Mouse (Mus musculus) midbrain, embryonic 10.5 days (tissue): ENCODE measurements around the gene Tmem87b. TPM values are rescaled to one million over a fixed set of nuclear protein-coding genes. Genes with fewer than 3 reads are reported as not detected.
A peak's percentile ranks its signal among the peaks of the same experiment; 100 is the strongest.

ENCODE experiments used
- DNase-seq: peaks from one replicate; pipeline ENCODE4 v3.0.0-alpha.2; 2017; ENCODE audit warnings: low spot score
- H3K27ac ChIP-seq: fragments of 300-500 bp; sonication (generic); replicated peaks from 2 replicates; pipeline ENCODE4 v1.5.1; 2016; ENCODE audit warnings: mild to moderate bottlenecking
- H3K27me3 ChIP-seq: fragments of 300-500 bp; sonication (generic); 2 replicates; pipeline ENCODE4 v1.6.1; 2016; ENCODE audit warnings: low read depth, mild to moderate bottlenecking; ENCODE audit not compliant: poor library complexity, severe bottlenecking
- H3K36me3 ChIP-seq: fragments of 300-500 bp; sonication (generic); 2 replicates; pipeline ENCODE4 v1.6.1; 2016; ENCODE audit warnings: mild to moderate bottlenecking, moderate library complexity
- H3K4me1 ChIP-seq: fragments of 300-500 bp; sonication (generic); 2 replicates; pipeline ENCODE4 v1.6.1; 2016
- H3K4me3 ChIP-seq: fragments of 300-500 bp; sonication (generic); 2 replicates; pipeline ENCODE4 v1.5.1; 2016; ENCODE audit warnings: mild to moderate bottlenecking, moderate library complexity
- H3K9me3 ChIP-seq: fragments of 300-500 bp; sonication (generic); replicated peaks from 2 replicates; pipeline ENCODE4 v1.6.1; 2016; ENCODE audit warnings: mild to moderate bottlenecking
- WGBS: fragments of 180-500 bp; shearing (Covaris S2); methylation state at CpG from one replicate; pipeline ENCODE4 v1.1.7; 2016; 5-methylcytosine and 5-hydroxymethylcytosine counted together
- polyA plus RNA-seq: library from polyadenylated mRNA; unstranded; fragments of >200 nt; fragmentation: Nextera tagmentation; extraction: Ambion mirVana; gene quantifications from 2 replicates; pipeline ENCODE4 v1.2.1, GENCODE M21; 2016

Tmem87b gene
- polyA plus RNA-seq, 1 experiment from 2014 or later = 21.7 TPM

DNA sequence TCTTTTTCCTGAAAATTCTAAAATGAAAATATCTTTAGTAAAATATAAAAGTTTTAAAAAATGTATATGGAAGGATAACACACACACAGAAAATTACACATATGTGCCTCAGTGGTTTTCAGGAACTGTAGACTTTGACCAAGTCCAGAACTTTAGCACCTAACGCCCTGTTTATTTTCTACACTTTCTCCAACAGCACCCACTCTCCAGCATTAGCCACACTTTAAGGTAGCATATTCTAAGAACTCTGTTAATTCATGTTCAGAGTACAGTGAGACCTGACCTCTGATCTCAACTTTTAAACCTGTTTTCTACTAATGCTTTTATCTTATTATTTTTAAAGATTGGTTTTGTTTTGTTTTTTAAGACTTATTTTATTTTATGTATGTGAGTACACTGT is 9.9 kb downstream of the Tmem87b start:
- 95% methylated on average over 1 of the region's 1 CpGs for WGBS
- no peaks in the 10 kb centered on the region for H3K27me3 ChIP-seq
- H3K4me1 ChIP-seq = no peaks in the 10 kb centered on the region
- no peaks in the 10 kb centered on the region for H3K9me3 ChIP-seq
- H3K4me3 ChIP-seq = no peak overlapping the region
- peaks cover 82% of the 10 kb centered on the region for H3K36me3 ChIP-seq
- H3K27ac ChIP-seq = no peak overlapping the region
- no peak for DNase-seq

DNA sequence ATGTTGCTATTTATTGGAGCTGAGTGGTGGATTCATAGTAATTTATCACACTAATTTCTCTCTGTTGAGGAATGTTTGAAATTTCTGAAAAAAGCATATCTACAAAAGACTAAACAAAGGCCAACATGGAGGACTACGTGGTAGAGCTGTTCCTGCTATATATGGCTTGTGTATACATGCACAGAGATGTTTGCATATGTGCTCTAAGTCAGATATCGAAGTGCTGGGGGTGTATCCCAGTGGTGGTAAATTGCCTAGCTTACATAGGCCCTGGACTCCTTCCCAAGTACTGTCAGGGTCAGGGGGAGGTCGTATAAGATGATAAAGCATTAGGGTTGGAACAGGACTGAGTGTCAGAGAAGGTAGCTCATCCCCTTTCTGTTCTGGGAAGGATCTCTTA is 14.7 kb downstream of the Tmem87b start:
- no peak for DNase-seq
- peaks cover 95% of the 10 kb centered on the region for H3K36me3 ChIP-seq
- 89% methylated on average over 3 of the region's 3 CpGs for WGBS

DNA sequence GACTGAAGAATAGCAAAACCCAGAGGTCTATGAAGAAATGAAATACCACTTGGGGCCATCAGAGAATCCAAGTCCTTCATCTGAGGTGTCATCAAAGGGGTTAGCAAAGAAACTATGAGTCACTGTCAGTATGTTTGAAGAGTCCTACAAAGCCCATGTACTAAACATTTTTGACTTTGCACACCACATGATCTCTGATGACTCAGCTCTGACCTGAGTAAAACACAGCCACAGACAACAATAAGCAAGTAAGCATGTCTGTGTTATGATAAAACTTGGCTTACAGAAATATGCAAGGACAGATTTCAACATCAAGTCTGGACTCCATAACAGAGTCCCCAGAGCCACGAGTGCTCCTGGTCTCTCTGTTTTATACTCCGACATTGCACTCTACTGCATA is 15.1 kb downstream of the Tmem87b start:
- Histone ChIP-seq H3K27ac (no peak overlapping the region), H3K27me3 (no peaks in the 10 kb centered on the region), H3K9me3 (no peaks in the 10 kb centered on the region), H3K4me1 (no peaks in the 10 kb centered on the region), H3K4me3 (no peak overlapping the region), H3K36me3 (peaks cover 95% of the 10 kb centered on the region)
- DNase-seq = no peak
- WGBS = 95% methylated on average over 2 of the region's 2 CpGs

More for the DNA sequence above, 14.7 kb downstream of the Tmem87b start:
- Histone ChIP-seq H3K27me3 (no peaks in the 10 kb centered on the region), H3K9me3 (no peaks in the 10 kb centered on the region), H3K4me3 (no peak overlapping the region), H3K4me1 (no peaks in the 10 kb centered on the region), H3K27ac (no peak overlapping the region)

DNA sequence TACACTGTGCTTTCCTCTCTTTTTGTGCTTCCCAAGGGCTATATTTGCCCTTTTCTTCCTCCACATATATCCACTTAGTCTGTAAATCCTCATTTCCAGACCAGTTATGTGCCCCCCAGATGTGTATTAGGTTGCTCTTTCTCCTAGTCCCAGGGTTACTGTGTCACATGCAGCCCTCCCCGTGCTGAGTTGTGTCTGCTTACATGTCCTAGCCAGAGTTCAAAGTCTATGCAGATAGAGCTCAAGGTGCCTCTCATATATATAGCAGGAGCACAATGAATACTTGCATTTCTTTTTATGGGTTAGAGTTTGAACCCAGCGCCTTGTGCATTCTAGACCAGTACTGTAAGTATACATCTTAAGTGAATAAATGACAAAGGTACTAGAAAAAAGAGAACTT is 15.5 kb downstream of the Tmem87b start:
- no peak for DNase-seq
- WGBS = 97% methylated on average over 2 of the region's 2 CpGs
- Histone ChIP-seq H3K9me3 (no peaks in the 10 kb centered on the region), H3K4me3 (no peak overlapping the region), H3K36me3 (peaks cover 95% of the 10 kb centered on the region), H3K4me1 (no peaks in the 10 kb centered on the region), H3K27me3 (no peaks in the 10 kb centered on the region), H3K27ac (no peak overlapping the region)

DNA sequence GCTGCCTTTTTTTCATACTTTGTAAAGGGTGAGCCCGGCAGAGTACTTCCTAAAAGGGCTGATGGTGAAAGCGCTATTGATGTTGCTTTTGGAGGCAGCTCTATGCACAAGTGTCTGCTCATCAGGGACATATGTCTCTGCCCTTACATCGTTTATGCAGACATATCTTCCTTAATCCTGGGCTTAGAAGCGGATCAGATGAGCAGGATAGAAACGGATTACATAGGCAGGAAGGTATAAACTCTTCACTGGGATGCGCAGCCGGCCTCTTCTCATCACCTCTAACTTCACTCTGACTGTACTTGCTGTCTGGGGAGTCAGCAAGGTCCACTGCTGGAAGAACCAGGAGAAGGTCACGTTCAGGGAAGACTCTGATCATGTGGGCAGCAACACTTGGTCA is 19.6 kb downstream of the Tmem87b start:
- Histone ChIP-seq H3K4me1 (no peaks in the 10 kb centered on the region), H3K36me3 (peaks cover 91% of the 10 kb centered on the region), H3K9me3 (no peaks in the 10 kb centered on the region), H3K27me3 (no peaks in the 10 kb centered on the region), H3K27ac (no peak overlapping the region), H3K4me3 (no peak overlapping the region)
- WGBS = 94% methylated on average over 8 of the region's 8 CpGs
- DNase-seq = no peak

DNA sequence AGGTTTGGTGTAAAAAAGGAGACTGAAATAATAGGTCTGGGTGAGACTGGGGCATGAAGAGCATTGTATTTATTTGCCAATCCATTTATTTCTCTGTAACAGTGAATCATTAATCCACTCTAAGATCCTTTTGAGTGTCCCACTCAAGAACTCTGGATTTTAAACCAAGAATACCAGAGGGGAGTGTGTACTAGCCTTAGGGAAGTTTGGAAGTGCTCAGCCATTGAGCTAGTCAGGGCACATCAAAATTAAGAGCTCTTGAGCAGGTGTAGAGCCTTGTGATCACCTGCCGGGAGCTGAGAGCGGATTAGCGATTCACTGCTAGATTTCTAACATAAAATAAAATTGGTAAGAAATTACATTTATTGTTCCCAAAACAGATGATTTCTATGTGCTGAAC is 20.7 kb downstream of the Tmem87b start:
- H3K27me3 ChIP-seq = no peaks in the 10 kb centered on the region
- H3K4me3 ChIP-seq = no peak overlapping the region
- H3K4me1 ChIP-seq = no peaks in the 10 kb centered on the region
- peaks cover 91% of the 10 kb centered on the region for H3K36me3 ChIP-seq
- no peak overlapping the region for H3K27ac ChIP-seq
- 96% methylated on average over 3 of the region's 3 CpGs for WGBS
- DNase-seq = no peak
- no peaks in the 10 kb centered on the region for H3K9me3 ChIP-seq

DNA sequence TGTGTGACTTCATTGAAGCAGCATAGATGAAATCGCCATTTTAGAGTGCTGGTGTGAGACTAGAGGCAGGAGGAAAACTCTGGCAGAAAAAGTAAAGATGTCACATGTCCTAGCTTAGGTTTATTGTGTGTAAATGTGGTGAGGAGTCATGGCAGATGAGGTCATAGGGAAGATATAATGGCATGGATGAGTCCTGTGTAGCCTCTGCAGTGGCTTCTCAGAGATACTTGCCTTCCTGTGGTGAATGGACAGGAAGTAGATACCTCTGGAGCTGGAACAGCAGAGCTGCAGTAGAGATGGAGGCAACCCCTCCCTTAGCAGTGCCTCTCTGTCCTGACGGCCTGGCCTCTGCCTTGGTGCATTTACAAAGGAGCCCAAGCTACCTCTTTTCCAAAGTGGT is 21.6 kb downstream of the Tmem87b start:
- H3K4me1 ChIP-seq = no peaks in the 10 kb centered on the region
- H3K27ac ChIP-seq = no peak overlapping the region
- H3K4me3 ChIP-seq = no peak overlapping the region
- no peak for DNase-seq
- H3K9me3 ChIP-seq = no peaks in the 10 kb centered on the region
- H3K36me3 ChIP-seq = peaks cover 89% of the 10 kb centered on the region
- 84% methylated on average over 2 of the region's 2 CpGs for WGBS
- H3K27me3 ChIP-seq = no peaks in the 10 kb centered on the region

DNA sequence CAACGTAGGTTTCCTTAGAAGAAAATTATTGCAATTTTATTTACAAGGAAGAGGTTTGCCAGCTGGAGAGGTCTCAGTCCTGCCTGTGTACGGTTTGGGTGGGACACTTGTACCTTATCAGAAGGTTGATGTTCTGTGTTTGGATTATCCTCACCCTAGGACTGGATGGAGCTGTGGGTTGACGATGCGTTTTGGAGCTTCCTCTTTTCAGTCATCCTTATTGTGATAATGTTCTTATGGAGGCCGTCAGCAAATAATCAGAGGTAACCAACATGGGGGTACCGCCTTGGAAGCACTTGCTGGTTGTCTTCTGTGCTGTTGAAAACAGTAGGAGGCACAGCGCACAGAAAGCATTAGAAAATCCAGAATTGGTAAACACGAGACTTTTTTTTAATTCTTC is 24.5 kb downstream of the Tmem87b start:
- Histone ChIP-seq H3K4me3 (no peak overlapping the region), H3K27me3 (no peaks in the 10 kb centered on the region), H3K9me3 (no peaks in the 10 kb centered on the region), H3K27ac (no peak overlapping the region), H3K4me1 (no peaks in the 10 kb centered on the region), H3K36me3 (peaks cover 89% of the 10 kb centered on the region)
- 91% methylated on average over 8 of the region's 8 CpGs for WGBS
- DNase-seq = no peak

DNA sequence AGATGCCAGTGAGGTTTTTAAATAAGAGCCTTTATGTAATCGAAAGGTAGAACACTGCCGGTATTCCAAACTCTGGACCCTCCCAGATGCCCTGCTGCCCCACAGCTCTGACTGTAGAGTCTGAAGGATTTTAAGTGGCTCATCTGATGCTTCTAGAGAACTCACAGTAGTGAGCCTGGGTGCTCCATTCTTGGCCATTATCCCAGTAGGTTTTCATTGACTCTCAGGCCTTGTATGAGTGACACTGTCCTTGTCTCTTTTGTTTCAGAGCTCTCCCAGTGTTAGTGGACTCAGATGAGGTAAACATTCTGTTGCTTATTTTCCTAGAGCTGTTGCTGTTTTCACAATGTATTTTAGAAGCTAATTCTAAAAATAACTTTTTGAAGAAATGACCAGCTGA is 32.1 kb downstream of the Tmem87b start:
- H3K9me3 ChIP-seq = no peaks in the 10 kb centered on the region
- no peak overlapping the region for H3K4me3 ChIP-seq
- H3K4me1 ChIP-seq = no peaks in the 10 kb centered on the region
- no peak for DNase-seq
- H3K27ac ChIP-seq = no peak overlapping the region
- H3K27me3 ChIP-seq = no peaks in the 10 kb centered on the region
- H3K36me3 ChIP-seq = peaks cover 77% of the 10 kb centered on the region
- WGBS = 95% methylated on average over 2 of the region's 2 CpGs

DNA sequence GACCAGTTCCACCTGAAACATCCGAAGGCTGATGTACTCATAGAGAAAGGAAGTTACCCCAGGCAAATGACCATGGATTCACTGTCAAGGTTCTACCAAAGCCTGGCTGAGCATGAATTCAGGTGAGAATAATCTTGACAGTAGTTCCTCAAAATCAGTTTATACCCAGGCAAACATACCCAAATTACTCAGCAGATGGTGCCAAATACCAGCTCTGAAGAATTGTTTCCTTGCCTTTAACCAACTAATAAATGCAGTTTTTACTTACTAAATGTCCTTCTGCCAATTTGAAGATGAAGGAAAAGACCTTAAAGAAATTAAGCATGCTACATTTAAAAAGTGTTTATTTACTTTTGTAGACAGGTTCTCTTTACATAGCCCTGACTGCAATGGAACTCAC is 38.8 kb downstream of the Tmem87b start:
- Histone ChIP-seq H3K27me3 (no peaks in the 10 kb centered on the region), H3K36me3 (peaks cover 16% of the 10 kb centered on the region), H3K4me1 (no peaks in the 10 kb centered on the region), H3K9me3 (no peaks in the 10 kb centered on the region; the same call in 1 of the 2 replicates), H3K4me3 (no peak overlapping the region), H3K27ac (no peak overlapping the region)
- no peak for DNase-seq
- WGBS = 89% methylated on average over 1 of the region's 1 CpGs

DNA sequence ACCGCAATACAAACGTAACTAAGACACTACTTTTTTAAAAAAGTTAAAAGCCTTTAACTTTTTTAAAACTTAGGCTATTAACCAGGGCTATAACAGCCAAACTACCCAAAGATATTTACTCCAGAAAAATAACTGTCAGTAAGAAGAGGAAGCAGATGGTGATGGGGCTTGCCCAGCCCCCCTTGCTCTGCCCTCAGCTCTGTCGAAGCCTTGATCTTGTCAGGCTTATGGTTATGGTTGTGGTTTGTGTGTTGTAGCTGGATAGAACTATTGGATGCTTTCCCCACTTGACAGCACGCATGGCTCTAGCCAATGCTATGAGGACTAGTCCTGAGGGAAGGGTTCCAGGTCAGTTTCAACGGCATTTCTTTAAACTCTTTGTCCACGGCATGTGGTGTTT is 41.0 kb downstream of the Tmem87b start:
- Histone ChIP-seq H3K4me3 (no peak overlapping the region), H3K27me3 (peaks cover 18% of the 10 kb centered on the region), H3K4me1 (peaks cover 6% of the 10 kb centered on the region), H3K27ac (no peak overlapping the region), H3K9me3 (no peaks in the 10 kb centered on the region; the same call in 1 of the 2 replicates), H3K36me3 (no peaks in the 10 kb centered on the region)
- no peak for DNase-seq
- 89% methylated on average over 6 of the region's 6 CpGs for WGBS

DNA sequence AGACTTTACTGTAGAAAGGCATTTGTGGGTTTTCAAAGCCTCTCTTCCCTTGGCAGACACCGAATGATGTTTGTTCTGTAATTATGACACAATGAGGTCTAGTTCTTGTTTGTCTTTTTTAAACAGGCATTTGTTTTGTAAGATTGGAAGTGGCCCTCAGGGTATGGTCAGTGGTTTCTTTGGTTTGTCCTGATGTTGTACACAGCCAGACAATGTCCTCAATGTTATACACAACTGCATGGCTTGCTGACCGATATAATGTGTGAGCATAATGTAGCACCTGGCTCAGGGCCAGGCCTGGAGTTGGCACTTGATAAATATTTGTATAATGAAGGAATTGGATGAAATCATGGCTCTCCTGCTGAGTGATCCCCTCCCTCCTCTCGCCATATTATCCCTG is 41.9 kb downstream of the Tmem87b start:
- Histone ChIP-seq H3K27me3 (peaks cover 27% of the 10 kb centered on the region), H3K27ac (no peak overlapping the region), H3K4me1 (peaks cover 11% of the 10 kb centered on the region), H3K36me3 (no peaks in the 10 kb centered on the region), H3K9me3 (no peaks in the 10 kb centered on the region; the same call in 1 of the 2 replicates), H3K4me3 (no peak overlapping the region)
- 88% methylated on average over 3 of the region's 3 CpGs for WGBS
- DNase-seq = no peak

DNA sequence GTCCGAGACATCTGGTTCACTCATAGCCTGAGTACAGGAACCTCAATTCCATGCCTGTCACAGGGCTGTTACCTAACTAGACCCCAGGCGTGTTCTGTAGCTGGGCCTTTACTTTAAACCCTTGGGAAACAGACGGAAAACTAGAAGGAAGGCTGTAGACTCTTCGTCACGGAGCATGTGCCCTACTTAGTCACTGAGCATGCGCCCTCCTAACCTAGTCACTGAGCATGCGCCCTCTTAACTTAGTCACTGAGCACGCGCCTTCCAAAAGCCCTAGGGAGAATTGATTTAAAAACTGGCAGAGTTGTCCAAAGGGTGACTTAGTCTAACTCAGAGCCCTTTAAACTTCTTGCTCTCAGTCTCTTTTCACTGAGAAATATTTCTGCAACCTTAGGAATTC is 44.7 kb downstream of the Tmem87b start, which contains the start of gene Fbln7:
TSS of gene Fbln7 (plus strand) at position 346 of the 400 bp plus-strand sequence.
- peak within 1 kb of the TSS; percentile 78 for H3K27ac ChIP-seq
- no peaks in the 10 kb centered on the region; the same call in 1 of the 2 replicates for H3K9me3 ChIP-seq
- peak within 1 kb of the TSS; percentile 61 for H3K4me3 ChIP-seq
- WGBS = 91% methylated on average over 9 of the region's 9 CpGs
- H3K36me3 ChIP-seq = no peaks in the 10 kb centered on the region
- H3K27me3 ChIP-seq = peaks cover 39% of the 10 kb centered on the region
- peaks cover 13% of the 10 kb centered on the region for H3K4me1 ChIP-seq
- DNase-seq = no peak

DNA sequence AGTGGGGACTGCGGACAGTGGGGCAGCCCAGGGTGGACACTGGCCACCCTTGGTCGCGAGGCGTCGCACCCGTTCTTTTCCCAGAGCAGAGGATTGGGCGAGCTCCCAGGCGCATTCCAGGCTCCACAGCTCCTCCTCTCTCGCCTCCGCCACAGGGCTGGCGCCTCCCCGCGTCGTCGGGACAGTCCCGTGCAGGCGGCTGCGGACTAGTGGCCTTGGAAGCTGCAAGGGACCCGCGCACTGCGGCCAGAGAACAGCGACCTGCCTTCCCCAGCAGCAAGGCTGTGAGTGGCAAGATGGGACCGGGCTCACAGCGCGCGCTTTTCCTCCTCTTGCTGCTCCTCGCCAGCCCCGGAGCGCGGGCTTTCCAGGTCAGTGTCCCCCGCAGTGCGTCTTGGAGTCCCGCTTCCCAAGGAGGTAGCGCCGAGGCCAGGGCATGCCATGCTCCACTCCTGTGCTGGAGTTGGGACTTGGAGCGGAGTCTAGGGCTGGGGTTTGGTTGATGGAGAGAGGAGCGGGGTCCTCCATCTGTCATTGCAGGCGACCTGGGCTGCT is 45.9 kb downstream of the Tmem87b start:
- WGBS = 1% methylated on average over 38 of the region's 38 CpGs
- Histone ChIP-seq H3K4me3 (peak overlapping the region; percentile 61), H3K4me1 (peaks cover 13% of the 10 kb centered on the region), H3K9me3 (no peaks in the 10 kb centered on the region; the same call in 1 of the 2 replicates), H3K27me3 (peaks cover 39% of the 10 kb centered on the region), H3K36me3 (no peaks in the 10 kb centered on the region), H3K27ac (peak overlapping the region; percentile 78)
- peak; percentile 79 for DNase-seq
